In genomic region chr11:43577713-43578478, GRCm38 (mm10) we compare ENCODE assay signal across 18 mouse cellular contexts. TPM values are rescaled to one million over a fixed set of nuclear protein-coding genes. Genes with fewer than 3 reads are reported as not detected.
A peak's percentile ranks its signal among the peaks of the same experiment; 100 is the strongest.
DNase-seq lines count a peak whose midpoint lies in the region; ATAC-seq and TF ChIP-seq lines count a peak whose summit lies in the region.
"Had no signal": no experiment of that assay in that cellular context is flagged by ENCODE, and none has a peak within 500 bp of the region (broad histone marks: within the 10 kb centered on the region; RNA-seq: fewer than 3 reads in every experiment).

No protein-coding gene starts in this region.

- ATAC-seq in hindbrain, embryonic 16.5 days = 0 out of 2 replicates have a peak, but pooled peaks have one; percentile 9
- ATAC-seq in hindbrain, embryonic 11.5 days (ENCODE audit: low FRiP score) = no peak
- ATAC-seq in embryonic facial prominence, embryonic 15.5 days (ENCODE audit: insufficient number of reproducible peaks, low FRiP score, low TSS enrichment, low read depth) = peak; percentile 18; the same call in 1 of the 2 replicates
- ATAC-seq: CD4-positive, CD25-positive, alpha-beta regulatory T cell, adult 4 months; lung, postnatal 0 days; midbrain, embryonic 16.5 days had no signal

- no peaks in the 10 kb centered on the region for H3K9me3 ChIP-seq in hindbrain, embryonic 16.5 days (ENCODE audit: control insufficient read depth, low read length)
- H3K9me3 ChIP-seq in hindbrain, embryonic 11.5 days (ENCODE audit: control insufficient read depth, low read length) = no peaks in the 10 kb centered on the region
- H3K9me3 ChIP-seq in embryonic facial prominence, embryonic 15.5 days (replicated peaks) = no peaks in the 10 kb centered on the region
- H3K9me3 ChIP-seq: heart, embryonic 10.5 days had no signal

- no peaks in the 10 kb centered on the region for H3K36me3 ChIP-seq in hindbrain, embryonic 16.5 days (ENCODE audit: control insufficient read depth, insufficient read depth, low read length)
- H3K36me3 ChIP-seq in hindbrain, embryonic 11.5 days (ENCODE audit: control insufficient read depth, insufficient read depth, low read length) = no peaks in the 10 kb centered on the region
- H3K36me3 ChIP-seq in embryonic facial prominence, embryonic 15.5 days = no peaks in the 10 kb centered on the region

- H3K4me1 ChIP-seq in hindbrain, embryonic 16.5 days (ENCODE audit: control insufficient read depth, insufficient read depth, low read depth, low read length) = peaks cover 11% of the 10 kb centered on the region
- 0 out of 2 replicates have a peak, but pooled peaks cover 3% of the 10 kb centered on the region for H3K4me1 ChIP-seq in hindbrain, embryonic 11.5 days (replicated peaks; ENCODE audit: control insufficient read depth, insufficient read depth, low read length)
- peaks cover 10% of the 10 kb centered on the region for H3K4me1 ChIP-seq in embryonic facial prominence, embryonic 15.5 days
- peaks cover 5% of the 10 kb centered on the region for H3K4me1 ChIP-seq in cerebellum, adult 2 months (ENCODE audit: control insufficient read depth, insufficient read depth, low read length)

- H3K4me3 ChIP-seq in hindbrain, embryonic 16.5 days (ENCODE audit: low read length) = no peak overlapping the region
- no peak overlapping the region for H3K4me3 ChIP-seq in hindbrain, embryonic 11.5 days (ENCODE audit: low read depth, low read length)
- H3K4me3 ChIP-seq in embryonic facial prominence, embryonic 15.5 days (replicated peaks) = no peak overlapping the region
- H3K4me3 ChIP-seq in cerebellum, adult 2 months (replicated peaks; ENCODE audit: insufficient read depth, low read depth, low read length) = no peak overlapping the region
- H3K4me3 ChIP-seq: heart, embryonic 10.5 days had no signal

- H3K27me3 ChIP-seq in hindbrain, embryonic 16.5 days (replicated peaks; ENCODE audit: control insufficient read depth, insufficient read depth, low read length) = no peaks in the 10 kb centered on the region
- H3K27me3 ChIP-seq in hindbrain, embryonic 11.5 days (ENCODE audit: control insufficient read depth, insufficient read depth, low read length) = no peaks in the 10 kb centered on the region
- no peaks in the 10 kb centered on the region for H3K27me3 ChIP-seq in embryonic facial prominence, embryonic 15.5 days
- no peaks in the 10 kb centered on the region for H3K27me3 ChIP-seq in cerebellum, adult 2 months (ENCODE audit: control insufficient read depth, insufficient read depth, low read length)

- TF ChIP-seq POLR2A in cerebellum, adult 2 months (IDR thresholded peaks at IDR 0.05; ENCODE audit: borderline replicate concordance, insufficient read depth, low read length) = no peak

- no peak overlapping the region for H3K27ac ChIP-seq in hindbrain, embryonic 16.5 days (ENCODE audit: low read depth, low read length)
- no peak overlapping the region for H3K27ac ChIP-seq in hindbrain, embryonic 11.5 days (ENCODE audit: low read depth, low read length)
- H3K27ac ChIP-seq in embryonic facial prominence, embryonic 15.5 days (replicated peaks) = no peak overlapping the region
- H3K27ac ChIP-seq in cerebellum, adult 2 months (ENCODE audit: insufficient read depth, low read length) = no peak overlapping the region
- H3K27ac ChIP-seq: heart, embryonic 10.5 days had no signal

- TF ChIP-seq CTCF in cerebellum, adult 2 months (IDR thresholded peaks at IDR 0.05; ENCODE audit: borderline replicate concordance, insufficient read depth, low read depth, low read length) = no peak

- no peak overlapping the region for H3K9ac ChIP-seq in hindbrain, embryonic 16.5 days (ENCODE audit: low read depth, low read length)
- H3K9ac ChIP-seq in hindbrain, embryonic 11.5 days (ENCODE audit: low read depth, low read length) = no peak overlapping the region
- H3K9ac ChIP-seq in embryonic facial prominence, embryonic 15.5 days = no peak overlapping the region

- no peak for DNase-seq in hindbrain, embryonic 11.5 days (ENCODE audit: low spot score)
- peak; percentile 22 for DNase-seq in lung, postnatal 10 days
- no peak for DNase-seq in lung, postnatal 14 days
- DNase-seq in ZHBTc4 (ENCODE audit: low read depth, low spot score) = peak; percentile 43
- DNase-seq in cerebellum, adult 18-20 months = no peak
- DNase-seq in cerebellum, adult 2 months = no peak
- DNase-seq: gastrocnemius, postnatal 25 days; heart, postnatal 4 days; kidney, adult 8-10 months; right cerebral cortex, postnatal 14 days had no signal

- no peak overlapping the region for H3K4me2 ChIP-seq in hindbrain, embryonic 16.5 days (ENCODE audit: low read length)
- H3K4me2 ChIP-seq in hindbrain, embryonic 11.5 days (replicated peaks; ENCODE audit: low read depth, low read length) = no peak overlapping the region
- no peak overlapping the region for H3K4me2 ChIP-seq in embryonic facial prominence, embryonic 15.5 days (replicated peaks)

- WGBS in hindbrain, embryonic 16.5 days = 58% methylated on average over 11 of the region's 11 CpGs
- 56% methylated on average over 11 of the region's 11 CpGs for WGBS in hindbrain, embryonic 11.5 days
- 52% methylated on average over 11 of the region's 11 CpGs for WGBS in embryonic facial prominence, embryonic 15.5 days
- WGBS in cerebellum, adult 2 months = 71% methylated on average over 11 of the region's 11 CpGs

RNA-seq across cellular contexts. Expression of gene 4933415A04Rik, which starts 8.9 kb away (rescaled TPM):
- polyA plus RNA-seq in hindbrain, embryonic 16.5 days (2015; fragmentation: Nextera tagmentation; extraction: Ambion mirVana) = 2.2 and 3.3 TPM in 2 replicates
- 8.5 and 10.4 TPM in 2 replicates for polyA plus RNA-seq in hindbrain, embryonic 11.5 days (2014; fragmentation: Nextera tagmentation; extraction: Ambion mirVana)
- polyA plus RNA-seq in embryonic facial prominence, embryonic 15.5 days (2015; fragmentation: Nextera tagmentation; extraction: Ambion mirVana) = 2.8 and 3.4 TPM in 2 replicates
- 1.5 and 1.6 TPM in 2 replicates for polyA plus RNA-seq in cerebellum, adult 2 months (2012; rRNA removed)
- polyA plus RNA-seq: CD4-positive, CD25-positive, alpha-beta regulatory T cell, adult 4 months; liver, adult 2 months had no signal

RNA-seq across cellular contexts. Expression of gene Fabp6, which starts 23.4 kb away (rescaled TPM):
- polyA plus RNA-seq in hindbrain, embryonic 16.5 days (2015; fragmentation: Nextera tagmentation; extraction: Ambion mirVana) = not detected in 2 replicates
- polyA plus RNA-seq in hindbrain, embryonic 11.5 days (2014; fragmentation: Nextera tagmentation; extraction: Ambion mirVana) = not detected in 2 replicates
- 1.1 and 1.2 TPM in 2 replicates for polyA plus RNA-seq in embryonic facial prominence, embryonic 15.5 days (2015; fragmentation: Nextera tagmentation; extraction: Ambion mirVana)
- not detected in 2 replicates for polyA plus RNA-seq in cerebellum, adult 2 months (2012; rRNA removed)
- polyA plus RNA-seq: CD4-positive, CD25-positive, alpha-beta regulatory T cell, adult 4 months; heart, embryonic 10.5 days; liver, adult 2 months; midbrain, embryonic 16.5 days; neural tube, embryonic 11.5 days had no signal

RNA-seq across cellular contexts. Expression of gene Ccnjl, which starts 49.3 kb away (rescaled TPM):
- polyA plus RNA-seq in hindbrain, embryonic 16.5 days (2015; fragmentation: Nextera tagmentation; extraction: Ambion mirVana) = 7.1 and 10.7 TPM in 2 replicates
- polyA plus RNA-seq in hindbrain, embryonic 11.5 days (2014; fragmentation: Nextera tagmentation; extraction: Ambion mirVana) = 34.2 and 37.7 TPM in 2 replicates
- polyA plus RNA-seq in embryonic facial prominence, embryonic 15.5 days (2015; fragmentation: Nextera tagmentation; extraction: Ambion mirVana) = 10.9 and 12.0 TPM in 2 replicates
- 8.4 and 10.5 TPM in 2 replicates for polyA plus RNA-seq in cerebellum, adult 2 months (2012; rRNA removed)

Comparison
In these comparisons a context has a peak if more than half of its experiments do, and no peak if none do; other contexts are left out.
1. DNase-seq: peak in lung, postnatal 10 days (single experiment) and ZHBTc4 (single experiment); none in hindbrain, embryonic 11.5 days (single experiment), lung, postnatal 14 days (single experiment), cerebellum, adult 18-20 months (0 of 2) and cerebellum, adult 2 months (0 of 2).